Mouse (Mus musculus) heart, embryonic 11.5 days (tissue): ENCODE data around the gene Pnpla1. TPM values are rescaled to one million over a fixed set of nuclear protein-coding genes. Genes with fewer than 3 reads are reported as not detected.

ENCODE experiments used
- ATAC-seq: fragments of 200-750 bp; cut with Nextera tagmentation; replicated peaks from 2 replicates; pipeline ENCODE4 v1.8.0; 2017; ENCODE audit warnings: moderate library complexity; ENCODE audit not compliant: insufficient number of reproducible peaks, low FRiP score, low TSS enrichment
- H3K27ac ChIP-seq: fragments of 300-500 bp; sonication (generic); 2 replicates; pipeline ENCODE4 v1.5.1; 2014; ENCODE audit warnings: mild to moderate bottlenecking, low read depth, low read length
- H3K27me3 ChIP-seq: fragments of 300-500 bp; sonication (generic); 2 replicates; pipeline ENCODE4 v1.6.1; 2014; ENCODE audit warnings: mild to moderate bottlenecking, low read length, mixed read lengths; ENCODE audit not compliant: control insufficient read depth, insufficient read depth
- H3K36me3 ChIP-seq: fragments of 300-500 bp; sonication (generic); 2 replicates; pipeline ENCODE4 v1.6.1; 2014; ENCODE audit warnings: mild to moderate bottlenecking, low read length, moderate library complexity, mixed read lengths; ENCODE audit not compliant: control insufficient read depth, insufficient read depth
- H3K4me1 ChIP-seq: fragments of 300-500 bp; sonication (generic); 2 replicates; pipeline ENCODE4 v1.6.1; 2014; ENCODE audit warnings: low read length; ENCODE audit not compliant: control insufficient read depth, insufficient read depth
- H3K4me2 ChIP-seq: fragments of 300-500 bp; sonication (generic); 2 replicates; pipeline ENCODE4 v1.6.1; 2014; ENCODE audit warnings: mild to moderate bottlenecking, moderate library complexity
- H3K4me3 ChIP-seq: fragments of 300-500 bp; sonication (generic); 2 replicates; pipeline ENCODE4 v1.5.1; 2014; ENCODE audit warnings: low read depth, low read length
- H3K9ac ChIP-seq: fragments of 300-500 bp; sonication (generic); 2 replicates; pipeline ENCODE4 v1.6.1; 2014; ENCODE audit warnings: mild to moderate bottlenecking, low read depth, low read length, moderate library complexity
- H3K9me3 ChIP-seq: fragments of 300-500 bp; sonication (generic); replicated peaks from 2 replicates; pipeline ENCODE4 v1.6.1; 2016; ENCODE audit warnings: low read length; ENCODE audit not compliant: control insufficient read depth
- WGBS: fragments of 180-500 bp; shearing (Covaris S2); extraction: QIAGEN DNeasy Blood & Tissue Kit; methylation state at CpG from one replicate; pipeline ENCODE4 v1.1.7; 2014; ENCODE audit not compliant: insufficient replicate concordance; 5-methylcytosine and 5-hydroxymethylcytosine counted together
- polyA plus RNA-seq: library from polyadenylated mRNA; unstranded; fragments of >200 nt; fragmentation: Nextera tagmentation; extraction: Ambion mirVana; gene quantifications from 2 replicates; pipeline ENCODE4 v1.2.1, GENCODE M21; 2014

The Pnpla1 gene
- polyA plus RNA-seq, 1 experiment from 2014 or later, result 0.06 TPM

DNA sequence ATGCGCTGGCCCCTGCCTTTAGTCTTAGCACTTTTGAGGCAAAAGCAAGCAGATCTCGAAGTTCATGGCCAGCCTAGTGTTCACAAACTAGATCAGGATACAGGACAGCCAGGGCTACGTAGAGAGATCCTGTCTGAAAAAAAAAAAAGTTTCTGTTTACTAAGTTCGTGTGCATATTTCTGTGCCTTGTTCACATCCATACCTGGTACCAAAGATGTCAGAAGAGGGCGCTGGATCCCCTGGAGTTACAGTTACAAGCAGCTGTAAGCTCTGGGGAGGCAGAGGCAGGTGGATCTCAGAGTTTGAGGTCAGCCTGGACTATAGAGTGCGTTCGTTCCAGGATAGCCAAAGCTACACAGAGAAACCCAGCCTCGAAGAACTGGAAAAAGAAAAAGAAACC, 24.6 kb downstream of the Pnpla1 start:
- no peaks in the 10 kb centered on the region for H3K9me3 ChIP-seq
- WGBS, result 46% methylated on average over 8 of the region's 8 CpGs
- H3K4me3 ChIP-seq, result no peak overlapping the region
- H3K27me3 ChIP-seq, result peaks cover 15% of the 10 kb centered on the region
- ATAC-seq, result no peak
- H3K27ac ChIP-seq, result no peak overlapping the region
- no peaks in the 10 kb centered on the region for H3K36me3 ChIP-seq
- no peak overlapping the region for H3K4me2 ChIP-seq
- 0 out of 2 replicates have a peak, but pooled peaks cover 2% of the 10 kb centered on the region for H3K4me1 ChIP-seq
- no peak overlapping the region for H3K9ac ChIP-seq

DNA sequence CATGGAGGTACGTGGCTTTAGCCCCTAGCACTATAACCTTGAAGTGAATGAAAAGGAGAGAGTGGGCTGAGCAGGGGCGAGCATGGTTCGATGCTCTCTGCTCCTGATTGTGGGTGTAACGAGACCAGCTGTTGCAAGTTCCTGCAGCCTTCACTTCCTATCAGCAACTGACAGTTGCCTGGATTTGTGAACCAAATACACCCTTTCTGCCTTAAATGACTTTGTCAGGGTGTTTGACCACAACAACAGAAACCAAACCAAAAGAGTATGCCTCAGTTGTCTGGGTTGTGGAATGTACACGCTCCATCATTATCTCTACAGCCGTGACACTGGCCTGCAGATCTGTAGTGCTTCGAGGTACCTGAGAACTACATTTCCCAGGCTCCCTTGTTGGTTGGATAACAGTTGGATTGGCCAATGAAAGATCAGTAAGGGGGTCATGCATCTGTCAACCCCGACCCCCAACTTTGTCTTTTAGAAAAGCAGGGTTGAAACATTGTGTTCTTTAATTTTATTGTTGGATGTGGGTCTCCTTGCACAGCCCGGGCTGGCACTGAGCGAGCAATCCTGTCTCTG, 25.8 kb downstream of the Pnpla1 start:
- H3K4me1 ChIP-seq, result 0 out of 2 replicates have a peak, but pooled peaks cover 2% of the 10 kb centered on the region
- no peak overlapping the region for H3K4me3 ChIP-seq
- H3K27me3 ChIP-seq, result peaks cover 11% of the 10 kb centered on the region; the same call in 1 of the 2 replicates
- no peak overlapping the region for H3K9ac ChIP-seq
- no peak for ATAC-seq
- H3K9me3 ChIP-seq, result no peaks in the 10 kb centered on the region
- H3K36me3 ChIP-seq, result no peaks in the 10 kb centered on the region
- H3K4me2 ChIP-seq, result no peak overlapping the region
- WGBS, result 52% methylated on average over 10 of the region's 10 CpGs
- no peak overlapping the region for H3K27ac ChIP-seq

DNA sequence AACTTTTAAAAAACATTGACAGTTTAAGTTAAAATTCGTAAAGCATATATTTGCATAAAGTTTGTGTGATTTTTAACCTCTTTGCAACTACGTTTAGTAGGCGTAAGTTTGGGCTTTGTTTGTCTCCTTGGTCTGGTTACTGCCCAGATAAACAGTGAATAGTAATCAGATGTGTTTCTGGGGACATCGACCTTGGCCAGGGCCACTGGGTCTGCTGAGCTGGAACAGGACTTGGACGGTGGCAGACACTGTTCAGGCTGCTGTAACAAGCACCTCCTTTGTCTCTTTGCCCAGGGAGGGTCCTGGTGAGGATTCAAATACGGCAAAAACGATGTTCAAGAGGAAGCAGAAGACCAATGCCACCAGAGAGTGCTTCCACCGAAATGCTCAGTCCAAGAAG, 27.0 kb downstream of the Pnpla1 start:
- H3K4me2 ChIP-seq, result no peak overlapping the region
- no peak overlapping the region for H3K4me3 ChIP-seq
- no peak for ATAC-seq
- WGBS, result 78% methylated on average over 8 of the region's 8 CpGs
- H3K9me3 ChIP-seq, result no peaks in the 10 kb centered on the region
- H3K27ac ChIP-seq, result no peak overlapping the region
- H3K36me3 ChIP-seq, result no peaks in the 10 kb centered on the region
- H3K4me1 ChIP-seq, result no peaks in the 10 kb centered on the region
- no peak overlapping the region for H3K9ac ChIP-seq
- H3K27me3 ChIP-seq, result peaks cover 9% of the 10 kb centered on the region; the same call in 1 of the 2 replicates

DNA sequence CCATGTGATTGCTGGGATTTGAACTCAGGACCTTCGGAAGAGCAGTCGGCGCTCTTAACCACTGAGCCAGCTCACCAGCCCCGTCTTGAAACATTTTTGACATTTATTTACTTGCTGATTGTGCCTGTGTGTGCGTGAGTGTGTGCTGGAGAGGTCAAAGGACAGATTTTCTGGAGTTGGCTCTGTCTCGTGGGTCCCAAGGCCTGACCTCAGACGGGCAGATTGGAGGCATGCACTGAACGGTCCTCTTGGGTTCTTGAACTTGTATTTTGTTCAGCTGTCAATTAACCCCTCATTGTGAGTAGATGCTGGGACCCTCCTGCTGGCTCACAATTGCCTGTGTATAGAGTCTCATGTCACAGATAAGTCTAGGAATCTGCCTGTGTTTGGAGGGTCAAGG, 28.1 kb downstream of the Pnpla1 start:
- no peaks in the 10 kb centered on the region for H3K4me1 ChIP-seq
- no peaks in the 10 kb centered on the region for H3K36me3 ChIP-seq
- 79% methylated on average over 8 of the region's 8 CpGs for WGBS
- no peak overlapping the region for H3K4me2 ChIP-seq
- no peak overlapping the region for H3K4me3 ChIP-seq
- no peak overlapping the region for H3K9ac ChIP-seq
- H3K9me3 ChIP-seq, result no peaks in the 10 kb centered on the region
- ATAC-seq, result no peak
- H3K27ac ChIP-seq, result no peak overlapping the region
- H3K27me3 ChIP-seq, result peaks cover 4% of the 10 kb centered on the region; the same call in 1 of the 2 replicates

DNA sequence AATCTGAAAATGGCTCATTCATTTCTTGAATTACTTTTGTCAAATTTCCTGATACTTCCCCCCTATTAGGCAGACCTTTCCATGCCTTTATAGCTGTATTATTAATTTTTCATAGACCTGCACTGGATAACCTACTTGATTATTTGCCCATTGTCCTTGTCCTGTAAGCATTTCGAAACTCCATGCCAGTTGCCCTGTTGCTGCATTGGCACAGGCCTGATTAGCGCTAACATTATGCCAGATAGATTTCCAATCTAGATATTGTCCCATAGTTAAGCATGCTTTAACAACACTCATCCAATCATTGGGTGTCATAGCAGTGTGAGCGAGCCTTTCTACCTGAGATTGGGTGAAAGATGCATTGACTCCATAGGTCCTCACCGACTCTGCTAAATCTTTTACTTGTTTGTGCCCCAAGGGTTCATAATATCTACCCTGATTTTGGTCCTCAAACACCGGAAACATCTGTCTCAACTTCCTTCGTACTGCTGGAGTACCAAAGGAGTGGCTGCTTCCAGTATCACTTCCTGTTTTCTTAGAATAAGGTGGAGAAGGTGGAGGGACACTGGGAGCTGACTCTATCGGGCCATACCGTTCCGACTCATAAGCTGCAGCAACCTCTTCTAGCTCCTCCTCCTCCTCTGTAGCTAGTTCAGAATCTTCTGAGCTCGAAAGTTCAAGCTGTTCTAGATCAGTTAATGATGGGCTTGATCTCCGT, 36.0 kb downstream of the Pnpla1 start:
- ATAC-seq, result no peak
- 83% methylated on average over 11 of the region's 11 CpGs for WGBS
- no peaks in the 10 kb centered on the region for H3K9me3 ChIP-seq

DNA sequence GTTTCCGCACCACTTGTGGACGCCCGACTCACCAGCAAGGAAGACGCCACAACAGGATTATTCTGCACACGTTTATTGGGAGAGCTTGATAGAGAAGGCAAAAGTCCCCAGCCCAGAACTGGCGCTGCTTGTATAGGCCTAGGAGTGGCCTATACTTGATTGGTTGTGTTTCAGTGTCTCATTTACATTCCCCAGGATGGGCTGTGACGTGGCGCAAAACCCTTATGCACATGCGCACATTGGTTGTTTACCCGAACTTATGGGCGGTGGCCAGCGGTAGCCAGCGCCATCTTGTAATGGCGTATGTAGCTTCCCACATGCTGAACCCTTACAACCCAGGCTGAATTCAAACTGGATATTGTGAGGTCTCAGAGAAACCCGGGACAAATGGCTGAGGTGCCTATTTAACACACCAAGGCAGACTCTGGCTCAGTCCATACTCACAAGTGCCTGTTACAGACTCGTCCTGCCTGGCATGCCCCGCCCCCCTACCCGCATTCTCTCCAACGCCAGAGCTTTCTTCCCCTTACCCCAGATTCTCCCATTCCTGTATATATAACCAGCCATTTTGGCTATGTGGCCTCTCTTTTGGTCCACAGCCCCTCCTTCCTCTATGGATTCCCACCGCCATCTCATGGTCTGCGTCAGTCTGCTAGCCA, 37.1 kb downstream of the Pnpla1 start:
- H3K9me3 ChIP-seq, result no peaks in the 10 kb centered on the region
- H3K9ac ChIP-seq, result no peak overlapping the region
- WGBS, result 91% methylated on average over 21 of the region's 21 CpGs
- H3K4me1 ChIP-seq, result peaks cover 2% of the 10 kb centered on the region; the same call in 1 of the 2 replicates
- no peak for ATAC-seq
- no peak overlapping the region for H3K4me3 ChIP-seq
- H3K27ac ChIP-seq, result no peak overlapping the region
- no peak overlapping the region for H3K4me2 ChIP-seq
- no peaks in the 10 kb centered on the region for H3K27me3 ChIP-seq
- no peaks in the 10 kb centered on the region for H3K36me3 ChIP-seq

More for the DNA sequence above, 36.0 kb downstream of the Pnpla1 start:
- Histone ChIP-seq H3K4me2 (no peak overlapping the region), H3K4me1 (no peaks in the 10 kb centered on the region; the same call in 1 of the 2 replicates), H3K27me3 (no peaks in the 10 kb centered on the region), H3K36me3 (no peaks in the 10 kb centered on the region), H3K9ac (no peak overlapping the region), H3K27ac (no peak overlapping the region), H3K4me3 (no peak overlapping the region)

DNA sequence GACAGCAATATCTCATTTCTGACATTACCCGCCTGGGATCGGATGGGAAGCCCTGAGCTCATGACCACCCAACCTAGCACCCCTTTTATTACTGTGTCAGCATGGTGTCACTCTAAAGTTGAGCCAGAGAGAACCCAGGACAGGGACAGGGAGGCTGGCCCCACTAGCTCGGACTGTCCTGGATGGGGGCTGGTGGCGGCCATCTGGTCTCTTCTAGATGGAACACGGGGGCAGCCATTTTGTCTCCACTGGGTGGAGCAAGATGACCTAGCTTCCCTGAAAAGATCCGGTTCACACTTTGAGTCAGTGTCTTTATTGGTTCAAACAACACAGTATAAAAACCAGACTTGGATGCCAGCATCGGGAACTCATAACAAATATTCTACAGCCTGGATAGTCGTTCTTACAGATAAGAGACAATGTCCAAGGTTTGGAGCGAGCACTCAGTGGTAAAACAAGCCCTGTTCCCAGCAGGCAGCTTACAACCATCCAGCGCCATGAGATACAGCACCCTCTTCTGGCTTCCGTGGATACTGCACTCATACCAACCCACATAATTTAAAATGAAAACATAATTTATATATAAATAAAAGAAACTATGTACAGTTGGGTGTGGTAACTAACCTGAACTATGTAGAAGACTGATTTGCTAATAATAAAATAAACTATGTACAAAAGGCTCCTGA, 38.0 kb downstream of the Pnpla1 start:
- Histone ChIP-seq H3K4me2 (no peak overlapping the region), H3K4me1 (peaks cover 2% of the 10 kb centered on the region; the same call in 1 of the 2 replicates), H3K9me3 (no peaks in the 10 kb centered on the region), H3K36me3 (no peaks in the 10 kb centered on the region), H3K27ac (no peak overlapping the region), H3K4me3 (no peak overlapping the region), H3K27me3 (no peaks in the 10 kb centered on the region), H3K9ac (no peak overlapping the region)
- 92% methylated on average over 11 of the region's 11 CpGs for WGBS
- ATAC-seq, result no peak

DNA sequence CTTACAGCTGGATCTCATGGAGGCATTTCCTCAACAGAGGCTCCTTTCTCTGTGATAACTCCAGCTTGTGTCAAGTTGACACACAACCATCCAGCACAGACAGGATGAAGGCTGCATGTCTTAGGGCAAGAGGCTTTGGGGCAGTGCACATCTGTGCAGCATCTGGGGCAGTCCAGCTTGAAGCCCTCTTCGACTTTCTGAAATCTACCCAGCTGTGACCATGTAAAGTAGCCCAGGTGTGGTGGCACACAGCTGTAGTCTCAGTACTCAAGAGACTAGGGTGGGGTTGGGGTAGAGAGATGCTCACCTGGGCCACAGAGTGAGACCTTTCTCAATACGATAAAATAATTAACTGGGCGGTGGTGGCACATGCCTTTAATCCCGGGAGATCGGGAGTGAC, 39.6 kb downstream of the Pnpla1 start:
- Histone ChIP-seq H3K36me3 (no peaks in the 10 kb centered on the region), H3K4me2 (no peak overlapping the region), H3K4me1 (peaks cover 2% of the 10 kb centered on the region; the same call in 1 of the 2 replicates), H3K9ac (no peak overlapping the region), H3K27ac (no peak overlapping the region), H3K27me3 (no peaks in the 10 kb centered on the region), H3K4me3 (no peak overlapping the region), H3K9me3 (no peaks in the 10 kb centered on the region)
- 83% methylated on average over 5 of the region's 5 CpGs for WGBS
- no peak for ATAC-seq
